Mouse (Mus musculus): ENCODE data around the gene Uchl1.

GRCm38 (mm10) chr5:66697119-66697518 lies 21.2 kb downstream of the Uchl1 start:
- TF ChIP-seq CTCF (IDR thresholded peaks at IDR 0.05; ENCODE audit: borderline replicate concordance, insufficient read depth, low read depth, low read length) = peak; percentile 77
- no peak for TF ChIP-seq POLR2A (IDR thresholded peaks at IDR 0.05; ENCODE audit: borderline replicate concordance, insufficient read depth, low read length)

All from cerebellum, adult 2 months (tissue).